Mouse (Mus musculus) limb, embryonic 15.5 days (tissue): ENCODE measurements around the gene Gm5475. TPM values are rescaled to one million over a fixed set of nuclear protein-coding genes. Genes with fewer than 3 reads are reported as not detected.

Experiments
- ATAC-seq: fragments of 200-750 bp; cut with Nextera tagmentation; 2 replicates; pipeline ENCODE4 v1.8.0; 2017; ENCODE audit warnings: low read depth, moderate TSS enrichment; ENCODE audit not compliant: insufficient number of reproducible peaks, low FRiP score, low TSS enrichment
- H3K27ac ChIP-seq: fragments of 300-500 bp; sonication (generic); 2 replicates; pipeline ENCODE4 v1.5.1; 2015; ENCODE audit warnings: moderate library complexity, mild to moderate bottlenecking, inconsistent platforms
- H3K27me3 ChIP-seq: fragments of 300-500 bp; sonication (generic); 2 replicates; pipeline ENCODE4 v1.6.1; 2015; ENCODE audit warnings: inconsistent platforms
- H3K36me3 ChIP-seq: fragments of 300-500 bp; sonication (generic); 2 replicates; pipeline ENCODE4 v1.6.1; 2015; ENCODE audit warnings: inconsistent platforms
- H3K4me1 ChIP-seq: fragments of 300-500 bp; sonication (generic); 2 replicates; pipeline ENCODE4 v1.6.1; 2015; ENCODE audit warnings: inconsistent platforms
- H3K4me2 ChIP-seq: fragments of 300-500 bp; sonication (generic); 2 replicates; pipeline ENCODE4 v1.6.1; 2015; ENCODE audit warnings: mild to moderate bottlenecking, inconsistent platforms
- H3K4me3 ChIP-seq: fragments of 300-500 bp; sonication (generic); 2 replicates; pipeline ENCODE4 v1.5.1; 2015; ENCODE audit warnings: mild to moderate bottlenecking, inconsistent platforms
- H3K9ac ChIP-seq: fragments of 300-500 bp; sonication (generic); 2 replicates; pipeline ENCODE4 v1.6.1; 2015; ENCODE audit warnings: inconsistent platforms
- H3K9me3 ChIP-seq: fragments of 300-500 bp; sonication (generic); 2 replicates; pipeline ENCODE4 v1.6.1; 2016; ENCODE audit warnings: inconsistent platforms
- WGBS: fragments of 180-500 bp; shearing (Covaris S2); methylation state at CpG from one replicate; pipeline ENCODE4 v1.1.7; 2015; 5-methylcytosine and 5-hydroxymethylcytosine counted together
- polyA plus RNA-seq: library from polyadenylated mRNA; unstranded; fragments of >200 nt; fragmentation: Nextera tagmentation; extraction: Ambion mirVana; gene quantifications from 2 replicates; pipeline ENCODE4 v1.2.1, GENCODE M21; 2015

Gene Gm5475
- polyA plus RNA-seq, 1 experiment from 2014 or later: 0.06 TPM

DNA sequence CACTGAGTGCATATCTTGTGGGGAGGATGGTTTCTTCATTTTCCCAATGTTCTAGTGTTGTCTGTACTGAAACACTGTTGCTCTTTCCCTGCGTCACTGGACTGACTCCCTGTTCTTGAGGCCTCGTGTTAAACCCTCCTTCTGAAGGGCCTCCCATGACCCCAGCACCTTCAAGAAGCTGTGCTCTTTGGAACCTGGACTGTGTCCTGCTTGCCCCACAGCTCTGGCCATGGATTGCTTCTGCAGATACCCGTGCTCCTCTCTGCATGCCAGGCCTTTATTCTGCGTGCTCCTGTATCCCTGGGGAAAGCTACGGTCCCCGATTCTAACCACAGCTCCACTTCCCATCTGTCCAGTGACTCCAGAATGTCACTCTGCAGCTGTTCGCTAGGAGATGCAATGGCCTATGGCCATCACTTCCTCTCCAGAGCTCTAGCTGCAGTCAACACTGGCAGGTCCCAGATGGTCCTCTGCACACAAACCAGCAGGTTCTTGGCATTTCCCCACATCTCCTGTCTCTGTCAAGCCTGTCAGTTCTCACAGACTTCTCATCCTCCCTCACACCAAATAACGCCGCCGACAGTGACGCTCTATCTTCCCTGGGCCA, 8.1 kb downstream of the Gm5475 start:
- 73% methylated on average over 11 of the region's 11 CpGs for WGBS
- peaks cover 6% of the 10 kb centered on the region for H3K4me1 ChIP-seq
- no peaks in the 10 kb centered on the region for H3K36me3 ChIP-seq
- no peak overlapping the region for H3K27ac ChIP-seq
- no peak for ATAC-seq
- H3K4me2 ChIP-seq: no peak overlapping the region
- H3K9me3 ChIP-seq: no peaks in the 10 kb centered on the region
- no peak overlapping the region for H3K9ac ChIP-seq
- no peak overlapping the region for H3K4me3 ChIP-seq
- peaks cover 4% of the 10 kb centered on the region; the same call in 1 of the 2 replicates for H3K27me3 ChIP-seq

DNA sequence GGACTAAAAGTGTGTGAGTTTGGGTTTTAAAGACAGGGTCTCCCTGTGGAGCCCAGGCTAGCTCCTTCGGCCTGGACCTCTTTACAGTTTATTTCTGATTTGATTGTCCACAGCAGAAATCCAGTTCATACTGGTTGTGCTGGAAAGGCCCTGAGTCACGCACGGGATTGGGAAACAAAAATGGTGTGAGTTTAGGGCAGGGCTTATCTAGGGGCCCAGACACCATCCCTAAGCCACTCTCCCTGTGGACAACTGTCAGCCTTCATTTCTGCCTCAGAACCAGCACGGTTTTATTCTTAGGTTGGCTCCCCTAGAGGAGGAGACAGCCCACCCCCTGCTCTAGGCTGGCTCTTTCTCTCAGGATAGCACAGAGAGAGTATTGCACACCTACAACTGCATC, 11.3 kb downstream of the Gm5475 start:
- Histone ChIP-seq H3K27me3 (no peaks in the 10 kb centered on the region), H3K36me3 (no peaks in the 10 kb centered on the region), H3K4me1 (peaks cover 4% of the 10 kb centered on the region), H3K9me3 (no peaks in the 10 kb centered on the region), H3K27ac (no peak overlapping the region), H3K4me3 (no peak overlapping the region), H3K4me2 (no peak overlapping the region), H3K9ac (no peak overlapping the region)
- no peak for ATAC-seq
- 71% methylated on average over 4 of the region's 4 CpGs for WGBS

DNA sequence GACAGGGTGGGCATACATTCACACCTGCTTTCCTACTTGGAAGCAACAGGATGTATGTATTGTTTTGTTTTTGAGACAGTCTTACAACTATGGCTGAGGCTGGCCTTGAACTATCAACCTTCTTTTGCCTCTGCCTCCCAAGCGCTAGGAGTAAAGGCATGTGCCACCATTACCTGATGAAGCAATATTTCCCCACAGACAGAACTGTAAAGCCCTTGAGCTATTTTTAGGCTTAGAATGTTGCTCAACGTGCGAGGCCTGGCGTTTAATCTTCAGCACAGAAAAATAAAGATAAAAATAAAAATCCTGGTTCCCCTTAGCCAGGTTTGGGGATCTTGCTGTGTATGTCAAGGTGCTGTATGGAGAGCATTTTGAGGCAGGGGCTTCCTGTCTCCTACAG, 14.2 kb downstream of the Gm5475 start:
- Histone ChIP-seq H3K4me2 (no peak overlapping the region), H3K9ac (no peak overlapping the region), H3K4me3 (no peak overlapping the region), H3K4me1 (no peaks in the 10 kb centered on the region), H3K27me3 (no peaks in the 10 kb centered on the region), H3K36me3 (no peaks in the 10 kb centered on the region), H3K27ac (no peak overlapping the region), H3K9me3 (no peaks in the 10 kb centered on the region)
- WGBS: 72% methylated on average over 4 of the region's 4 CpGs
- no peak for ATAC-seq

DNA sequence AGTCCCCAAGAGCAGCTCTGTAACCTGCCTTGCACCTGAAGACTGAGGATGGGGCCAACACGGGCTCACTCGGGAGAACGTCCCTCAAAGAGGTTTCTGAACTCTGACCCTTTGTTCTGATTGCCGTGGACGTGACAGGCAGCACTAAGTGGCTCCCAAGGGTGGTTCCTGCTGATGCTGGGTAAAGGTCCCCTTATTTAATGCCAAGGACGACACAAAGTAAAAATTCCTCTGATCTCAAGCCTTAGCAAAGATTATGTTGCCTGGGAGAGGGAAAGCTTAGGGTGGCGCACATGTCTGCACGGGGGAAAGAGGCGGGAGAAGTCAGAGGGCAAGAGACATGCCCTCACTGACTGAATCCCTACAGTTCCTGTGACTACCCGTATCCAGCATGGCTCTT, 14.6 kb downstream of the Gm5475 start:
- Histone ChIP-seq H3K36me3 (no peaks in the 10 kb centered on the region), H3K4me1 (no peaks in the 10 kb centered on the region), H3K27me3 (no peaks in the 10 kb centered on the region), H3K9me3 (no peaks in the 10 kb centered on the region), H3K9ac (no peak overlapping the region), H3K27ac (no peak overlapping the region), H3K4me3 (no peak overlapping the region), H3K4me2 (no peak overlapping the region)
- WGBS: 70% methylated on average over 10 of the region's 10 CpGs
- ATAC-seq: no peak

DNA sequence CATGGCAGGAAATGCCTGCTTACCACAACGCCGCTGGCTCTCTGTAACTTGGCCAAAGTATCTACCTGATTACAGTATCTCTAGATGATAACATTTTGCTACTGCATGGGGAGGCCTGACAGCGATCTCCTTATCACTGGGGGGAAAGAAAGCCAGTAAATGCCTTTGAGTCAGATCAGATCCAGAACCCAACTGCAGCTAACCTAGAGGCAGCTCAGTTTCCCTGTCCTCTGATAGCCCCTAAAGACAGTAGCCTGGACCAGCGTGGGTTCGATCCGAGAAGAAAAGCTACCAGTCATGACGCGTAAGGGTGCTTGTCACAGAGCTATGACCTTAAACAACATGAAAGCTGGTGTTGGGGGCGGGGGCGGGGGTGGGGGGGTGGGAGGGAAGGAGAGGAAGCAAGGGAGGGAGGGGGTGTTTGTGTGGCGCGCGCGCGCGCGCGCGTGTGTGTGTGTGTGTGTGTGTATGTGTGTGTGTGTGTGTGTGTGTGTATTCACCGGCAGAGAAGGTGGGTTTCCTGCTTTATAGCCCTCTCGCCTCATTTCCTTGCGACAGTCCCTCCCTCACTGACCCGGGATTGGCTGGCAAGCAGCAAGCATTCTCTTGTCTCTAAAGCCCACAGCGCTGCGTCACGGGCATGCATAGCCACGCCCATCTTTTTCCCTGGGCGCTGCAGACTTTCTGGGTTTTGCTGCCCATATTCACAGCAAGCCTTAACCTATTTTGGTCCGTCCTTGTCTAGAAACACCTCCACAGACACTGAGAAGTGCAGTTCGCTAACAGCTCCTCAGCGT, 21.4 kb downstream of the Gm5475 start:
- peaks cover 9% of the 10 kb centered on the region for H3K4me1 ChIP-seq
- H3K9ac ChIP-seq: peak overlapping the region; percentile 37; the same call in 1 of the 2 replicates
- peak overlapping the region; percentile 43 for H3K4me3 ChIP-seq
- H3K4me2 ChIP-seq: peak overlapping the region; percentile 64
- WGBS: 3% methylated on average over 27 of the region's 31 CpGs
- peak overlapping the region; percentile 88 for H3K27ac ChIP-seq
- peak; percentile 88 for ATAC-seq
- no peaks in the 10 kb centered on the region for H3K9me3 ChIP-seq
- no peaks in the 10 kb centered on the region for H3K27me3 ChIP-seq
- H3K36me3 ChIP-seq: no peaks in the 10 kb centered on the region

DNA sequence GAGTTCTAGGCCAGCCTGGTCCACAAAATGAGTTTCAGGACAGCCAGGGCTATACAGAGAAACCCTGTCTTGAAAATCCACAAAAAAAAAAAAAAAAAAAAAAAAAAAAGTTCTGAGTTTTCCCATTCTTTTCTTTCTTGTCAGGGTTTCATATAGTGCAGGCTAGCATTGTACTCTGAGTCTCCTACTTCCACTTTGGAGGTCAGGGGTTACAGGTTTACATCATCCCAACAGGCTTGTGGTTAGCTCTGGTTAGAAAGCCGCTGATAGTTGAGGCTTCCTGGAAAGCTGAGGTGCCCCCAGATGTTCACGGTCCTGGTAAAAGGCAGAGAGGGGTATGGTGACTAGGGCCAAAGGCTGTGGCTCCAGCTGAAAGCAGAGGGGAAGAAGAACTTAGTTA, 24.9 kb downstream of the Gm5475 start:
- no peak overlapping the region for H3K9ac ChIP-seq
- WGBS: 67% methylated on average over 2 of the region's 2 CpGs
- H3K9me3 ChIP-seq: no peaks in the 10 kb centered on the region
- no peak overlapping the region for H3K4me2 ChIP-seq
- no peaks in the 10 kb centered on the region for H3K27me3 ChIP-seq
- no peak overlapping the region for H3K4me3 ChIP-seq
- H3K4me1 ChIP-seq: peaks cover 20% of the 10 kb centered on the region
- no peak overlapping the region for H3K27ac ChIP-seq
- H3K36me3 ChIP-seq: no peaks in the 10 kb centered on the region
- ATAC-seq: no peak

DNA sequence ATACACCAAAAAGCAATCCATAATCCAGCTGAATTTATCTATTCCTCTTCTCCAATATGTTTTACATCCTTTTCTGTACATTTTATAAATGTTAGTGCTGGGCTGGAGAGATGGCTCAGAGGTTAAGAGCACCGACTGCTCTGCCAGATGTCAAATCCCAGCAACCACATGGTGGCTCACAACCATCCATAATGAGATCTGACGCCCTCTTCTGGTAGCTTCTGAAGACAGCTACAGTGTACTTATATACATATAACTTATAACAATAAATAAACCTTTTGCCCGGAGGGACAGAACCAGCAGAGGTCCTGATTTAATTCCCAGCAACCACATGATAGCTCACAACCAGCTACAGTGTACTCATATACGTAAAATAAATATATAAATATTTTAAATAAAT, 26.6 kb downstream of the Gm5475 start:
- no peaks in the 10 kb centered on the region for H3K36me3 ChIP-seq
- H3K4me2 ChIP-seq: no peak overlapping the region
- H3K4me3 ChIP-seq: no peak overlapping the region
- peaks cover 17% of the 10 kb centered on the region for H3K4me1 ChIP-seq
- no peaks in the 10 kb centered on the region for H3K9me3 ChIP-seq
- H3K27ac ChIP-seq: no peak overlapping the region
- H3K27me3 ChIP-seq: no peaks in the 10 kb centered on the region
- H3K9ac ChIP-seq: no peak overlapping the region
- no peak for ATAC-seq
- 72% methylated on average over 4 of the region's 4 CpGs for WGBS

DNA sequence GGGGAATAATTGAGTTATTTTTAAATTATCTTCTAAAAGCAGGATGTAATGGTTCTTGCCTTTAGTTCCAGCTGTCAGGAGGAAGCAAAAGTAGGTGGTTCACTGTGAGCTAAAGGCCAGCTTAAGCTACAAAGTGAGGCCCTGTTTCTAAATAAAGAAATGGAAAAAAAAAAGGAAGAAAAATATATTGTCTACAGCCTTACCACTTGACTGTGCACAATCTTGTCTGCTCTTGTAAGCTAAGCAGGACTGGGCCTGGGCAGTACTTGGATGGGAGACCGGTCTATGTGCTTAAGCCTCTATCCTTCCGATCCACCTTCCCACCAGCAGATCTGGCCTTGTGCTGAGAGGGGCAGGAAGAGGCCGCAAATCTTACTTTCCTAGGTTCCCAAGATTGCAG, 27.5 kb downstream of the Gm5475 start:
- Histone ChIP-seq H3K27me3 (no peaks in the 10 kb centered on the region), H3K4me3 (no peak overlapping the region), H3K4me1 (peaks cover 10% of the 10 kb centered on the region; the same call in 1 of the 2 replicates), H3K9me3 (no peaks in the 10 kb centered on the region), H3K27ac (no peak overlapping the region), H3K9ac (no peak overlapping the region), H3K36me3 (no peaks in the 10 kb centered on the region), H3K4me2 (no peak overlapping the region)
- ATAC-seq: no peak
- WGBS: 87% methylated on average over 3 of the region's 3 CpGs

DNA sequence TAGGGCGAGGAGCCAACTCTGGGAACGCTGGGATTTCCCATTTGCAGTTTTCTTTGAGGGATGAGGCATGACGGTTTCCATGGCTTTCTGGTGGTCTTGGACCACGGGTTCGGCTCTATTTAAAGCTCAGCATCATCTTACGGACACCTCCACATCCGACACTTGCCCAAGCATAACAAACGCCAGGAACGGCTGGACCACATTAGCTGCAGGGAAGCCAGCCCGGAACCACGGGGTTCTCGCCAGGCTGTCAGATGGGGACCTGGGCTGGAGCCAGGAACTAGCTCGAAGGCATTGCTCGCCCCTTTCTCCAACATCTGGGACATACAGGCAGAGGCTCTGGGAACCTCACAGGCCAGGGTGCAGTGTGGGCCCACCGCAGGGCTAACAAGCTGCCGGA, 29.3 kb downstream of the Gm5475 start:
- no peak overlapping the region for H3K9ac ChIP-seq
- no peak overlapping the region; the same call in 1 of the 2 replicates for H3K4me2 ChIP-seq
- H3K4me3 ChIP-seq: no peak overlapping the region
- H3K36me3 ChIP-seq: no peaks in the 10 kb centered on the region
- WGBS: 35% methylated on average over 16 of the region's 16 CpGs
- ATAC-seq: no peak
- H3K27ac ChIP-seq: peak overlapping the region; percentile 62; the same call in 1 of the 2 replicates
- no peaks in the 10 kb centered on the region for H3K9me3 ChIP-seq
- peaks cover 10% of the 10 kb centered on the region; the same call in 1 of the 2 replicates for H3K4me1 ChIP-seq
- H3K27me3 ChIP-seq: no peaks in the 10 kb centered on the region

DNA sequence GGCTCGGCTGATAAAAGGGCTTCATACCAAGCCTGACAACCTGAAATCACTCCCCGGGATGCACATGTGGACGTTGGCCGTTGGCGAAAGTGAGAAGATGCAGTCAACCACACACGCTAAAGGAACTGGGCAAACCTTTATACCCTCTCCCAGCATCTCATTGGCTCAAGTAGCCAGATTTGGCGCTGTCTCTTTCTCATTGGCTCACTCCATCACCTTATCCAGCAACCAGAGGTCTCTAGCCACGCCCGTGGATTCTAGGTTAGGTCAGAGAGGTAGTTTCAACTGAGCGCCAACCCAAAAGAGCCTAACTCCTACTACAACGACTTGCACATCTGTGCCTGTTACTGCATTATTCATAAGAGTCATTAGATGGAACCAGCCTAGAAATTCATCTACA, 30.5 kb downstream of the Gm5475 start:
- no peak overlapping the region for H3K9ac ChIP-seq
- no peak for ATAC-seq
- no peaks in the 10 kb centered on the region for H3K27me3 ChIP-seq
- H3K4me1 ChIP-seq: peaks cover 14% of the 10 kb centered on the region; the same call in 1 of the 2 replicates
- no peaks in the 10 kb centered on the region for H3K9me3 ChIP-seq
- H3K4me2 ChIP-seq: no peak overlapping the region
- H3K36me3 ChIP-seq: no peaks in the 10 kb centered on the region
- no peak overlapping the region for H3K4me3 ChIP-seq
- 81% methylated on average over 11 of the region's 11 CpGs for WGBS
- H3K27ac ChIP-seq: no peak overlapping the region

DNA sequence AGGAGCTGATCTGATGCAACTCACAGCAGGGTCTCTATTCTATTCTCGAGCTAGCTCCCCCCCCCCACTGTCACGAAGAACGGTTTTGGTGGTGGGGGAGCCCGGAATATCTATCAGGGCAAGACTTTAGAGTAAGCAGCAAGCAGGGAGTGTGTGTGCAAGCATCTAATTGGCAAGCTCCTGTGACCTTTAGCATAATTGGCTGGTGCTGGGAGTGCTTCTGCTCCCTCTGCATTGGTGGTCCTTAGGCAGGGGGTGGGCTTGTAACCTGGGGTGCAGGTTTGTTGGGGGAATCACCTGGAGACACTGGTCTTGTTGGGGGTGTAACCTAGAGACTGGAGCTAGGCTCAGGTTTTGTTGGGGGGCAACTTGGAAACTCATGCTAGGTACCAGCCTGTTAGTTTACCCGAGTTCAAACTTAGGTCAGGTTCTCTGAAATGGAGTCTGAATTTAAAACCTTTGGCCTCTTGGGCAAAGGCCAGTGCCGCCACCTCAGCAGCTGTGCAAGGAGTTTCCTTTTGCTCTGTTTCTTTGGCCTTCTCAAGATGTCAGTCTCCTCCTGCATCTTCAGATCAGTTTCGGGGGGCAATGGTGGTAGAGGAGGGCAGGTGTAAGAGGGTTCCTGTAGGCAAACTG, 34.5 kb downstream of the Gm5475 start:
- Histone ChIP-seq H3K4me2 (no peak overlapping the region), H3K36me3 (no peaks in the 10 kb centered on the region), H3K9me3 (no peaks in the 10 kb centered on the region), H3K4me3 (no peak overlapping the region), H3K9ac (no peak overlapping the region), H3K27me3 (0 out of 2 replicates have a peak, but pooled peaks cover 7% of the 10 kb centered on the region), H3K27ac (no peak overlapping the region), H3K4me1 (peaks cover 6% of the 10 kb centered on the region; the same call in 1 of the 2 replicates)
- 73% methylated on average over 7 of the region's 7 CpGs for WGBS
- no peak for ATAC-seq

DNA sequence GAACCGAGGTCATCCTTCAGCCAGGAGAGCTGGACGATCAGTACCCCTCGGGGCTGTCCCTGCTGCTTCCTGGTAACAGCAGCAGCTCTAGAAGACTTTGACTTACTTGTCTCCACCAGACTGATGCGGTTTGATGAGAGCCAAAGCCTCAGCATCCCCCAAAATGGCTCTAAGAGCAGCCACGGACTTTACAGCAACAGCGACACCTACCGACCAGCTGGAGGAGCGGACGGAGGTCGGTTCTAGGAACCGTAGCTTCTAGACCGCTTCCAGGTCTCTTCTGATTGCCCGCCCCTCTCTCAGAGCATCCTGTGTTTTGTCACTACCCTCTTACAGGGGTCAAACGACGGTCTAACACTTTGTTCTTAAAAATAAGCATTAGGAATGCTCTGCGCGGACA, 35.4 kb downstream of the Gm5475 start:
- H3K9ac ChIP-seq: no peak overlapping the region
- ATAC-seq: no peak
- H3K4me1 ChIP-seq: peaks cover 4% of the 10 kb centered on the region; the same call in 1 of the 2 replicates
- H3K36me3 ChIP-seq: no peaks in the 10 kb centered on the region
- WGBS: 7% methylated on average over 17 of the region's 17 CpGs
- no peak overlapping the region for H3K4me3 ChIP-seq
- H3K4me2 ChIP-seq: no peak overlapping the region
- no peaks in the 10 kb centered on the region for H3K9me3 ChIP-seq
- 0 out of 2 replicates have a peak, but pooled peaks cover 7% of the 10 kb centered on the region for H3K27me3 ChIP-seq
- no peak overlapping the region for H3K27ac ChIP-seq
